Mouse (Mus musculus): ENCODE data around the gene Dus1l.
A peak's percentile ranks its signal among the peaks of the same experiment; 100 is the strongest.
"Not testable (repeated sequence)": the region's sequence is repeated elsewhere in the genome, so short reads cannot be mapped to it uniquely, and the experiment has no call there.

Gene Dus1l

GRCm38 (mm10) chr11:120777123-120777522 lies 19.1 kb downstream of the Dus1l start:
- DNase-seq (ENCODE audit: low read depth), result no peak

DNA sequence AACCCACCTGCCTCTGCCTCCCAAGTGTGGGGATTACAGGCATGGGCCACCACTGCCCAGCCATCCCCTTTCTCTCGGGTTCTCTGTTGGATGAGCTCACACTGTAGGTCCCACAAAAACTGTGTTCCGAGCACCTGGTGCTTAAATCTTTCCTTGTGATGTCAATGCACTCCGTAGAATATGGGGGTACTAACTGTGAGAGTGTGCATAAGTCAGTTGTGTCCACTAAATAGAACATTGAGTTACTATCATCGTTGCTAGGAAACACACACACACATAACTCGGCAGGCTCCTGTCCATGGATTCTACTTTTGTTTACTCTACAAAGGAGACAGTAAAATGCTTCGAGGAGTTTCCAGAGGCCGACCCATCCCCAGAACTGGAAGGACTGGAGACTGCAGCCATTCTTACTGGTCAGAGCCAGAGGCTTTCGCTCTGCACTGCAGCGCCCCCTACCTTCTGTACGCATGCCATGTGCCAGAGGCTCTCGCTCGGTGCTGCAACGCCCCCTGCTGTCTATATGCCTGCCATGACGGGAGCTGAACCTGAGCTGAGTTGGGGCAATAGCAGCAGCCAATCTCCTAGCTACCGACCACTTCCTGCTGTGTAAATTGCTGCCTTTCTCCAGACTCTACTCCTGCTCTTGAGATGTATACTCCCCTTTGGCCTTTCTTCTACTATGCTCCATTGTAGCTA lies 20.3 kb downstream of the Dus1l start:
- DNase-seq (ENCODE audit: low read depth), result peak; percentile 95

DNA sequence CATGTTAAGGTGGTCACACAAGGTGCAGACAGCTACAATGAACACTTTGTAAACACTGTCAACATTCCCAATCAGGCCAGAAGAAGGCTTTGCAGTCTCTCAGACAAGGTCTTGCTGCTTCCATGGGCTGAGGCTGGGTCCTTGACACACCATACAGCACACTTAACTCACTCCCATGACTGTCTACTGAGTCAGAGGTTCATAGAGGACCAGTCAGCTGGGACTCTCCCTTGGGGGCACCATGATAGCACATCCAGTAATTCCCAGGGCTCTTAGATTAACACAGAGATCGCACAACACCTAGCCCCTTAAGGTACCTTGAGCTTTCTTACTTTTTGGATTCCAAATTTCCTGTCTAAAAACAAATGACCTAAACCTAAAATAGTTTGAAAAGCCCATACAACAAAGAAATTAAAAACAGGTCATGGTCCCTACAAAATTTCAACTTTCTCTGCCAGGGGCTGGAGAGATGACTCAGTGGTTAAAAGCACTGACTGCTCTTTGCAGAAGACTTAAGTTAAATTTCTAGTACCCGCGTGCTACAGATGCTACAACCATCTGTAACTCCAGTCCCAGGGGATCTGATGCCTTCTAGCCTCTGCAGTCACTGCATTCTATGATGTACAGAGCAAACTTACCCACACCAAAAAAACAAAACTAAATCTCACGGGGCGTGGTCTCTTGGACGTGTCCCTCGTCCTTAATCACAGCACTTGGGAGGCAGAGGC lies 22.6 kb downstream of the Dus1l start:
- no peak for DNase-seq (ENCODE audit: low read depth)

DNA sequence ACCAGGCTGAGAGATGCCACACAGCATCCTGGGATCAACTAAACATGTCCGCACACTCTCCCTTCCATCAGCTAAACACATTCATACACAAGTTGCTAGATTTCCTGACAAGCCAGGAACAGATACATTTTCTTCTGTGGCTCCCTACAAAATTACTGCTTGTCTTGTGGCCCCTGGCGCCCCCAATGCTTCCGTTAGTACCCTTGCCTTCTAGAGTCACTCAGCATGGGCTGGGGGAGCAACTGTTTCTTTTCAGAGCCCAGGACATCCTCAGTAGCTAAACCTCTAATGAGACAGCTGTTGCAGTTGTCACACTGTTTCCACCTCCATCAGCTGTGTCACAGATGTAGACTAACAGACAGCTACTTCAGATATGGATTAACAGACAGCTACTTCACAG lies 23.5 kb downstream of the Dus1l start:
- no peak for DNase-seq (ENCODE audit: low read depth)

DNA sequence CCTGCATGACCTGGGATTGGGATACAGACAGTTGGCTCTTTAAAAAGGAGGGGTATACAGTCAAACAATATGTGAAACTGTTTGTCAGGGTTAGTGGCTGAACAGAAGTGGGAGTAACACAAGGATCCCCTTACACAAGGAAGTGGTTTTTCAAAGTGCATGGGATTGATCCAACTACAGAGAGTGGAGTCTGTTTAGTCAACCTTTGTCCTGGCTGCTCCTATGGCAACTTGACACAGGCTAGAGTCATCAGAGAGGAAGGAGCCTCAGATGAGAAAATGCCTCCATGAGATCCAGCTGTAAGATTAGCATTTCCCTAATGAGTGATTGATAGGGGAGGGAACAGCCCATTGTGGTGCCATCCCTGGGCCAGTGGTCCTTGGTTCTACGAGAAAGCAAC lies 28.0 kb downstream of the Dus1l start:
- DNase-seq (ENCODE audit: low read depth), result no peak

DNA sequence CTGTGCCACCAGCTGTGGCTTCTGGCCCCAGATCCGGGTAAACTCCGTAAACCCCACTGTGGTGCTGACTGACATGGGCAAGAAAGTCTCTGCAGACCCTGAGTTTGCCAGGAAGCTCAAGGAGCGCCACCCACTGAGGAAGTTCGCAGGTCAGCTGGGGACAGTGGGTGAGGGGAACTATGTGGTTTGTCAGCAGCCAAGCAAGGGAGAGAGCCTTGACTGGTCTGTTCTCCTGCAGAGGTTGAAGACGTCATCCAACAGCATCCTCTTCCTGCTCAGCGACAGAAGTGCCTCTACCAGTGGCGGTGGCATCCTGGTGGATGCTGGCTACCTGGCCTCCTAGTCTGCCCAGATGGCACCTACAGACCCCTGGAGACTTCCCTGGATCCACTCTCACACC lies 29.2 kb downstream of the Dus1l start:
- peak; percentile 29 for DNase-seq (ENCODE audit: low read depth)

GRCm38 (mm10) chr11:120763121-120763999 lies 32.8 kb downstream of the Dus1l start:
- DNase-seq (ENCODE audit: low read depth), result not testable (repeated sequence)

DNA sequence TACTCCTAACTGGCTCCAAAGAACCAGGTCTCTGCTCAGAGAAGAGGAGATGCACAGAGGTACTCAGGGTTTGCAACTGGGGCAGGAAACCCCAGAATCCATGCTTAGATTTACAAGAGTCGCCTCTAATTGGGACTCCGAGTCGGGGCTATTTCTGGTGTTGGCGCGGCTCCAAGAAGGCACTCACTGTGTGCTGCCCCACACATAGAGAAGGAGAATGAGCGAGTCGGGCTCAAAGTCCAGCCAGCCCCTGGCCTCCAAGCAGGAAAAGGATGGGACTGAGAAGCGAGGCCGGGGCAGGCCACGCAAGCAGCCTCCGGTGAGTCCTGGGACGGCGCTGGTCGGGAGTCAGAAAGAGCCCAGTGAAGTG lies 33.5 kb downstream of the Dus1l start, which contains the start of gene Hmga1b:
TSS of gene Hmga1b (plus strand) at position 123 of the 370 bp plus-strand sequence.
- not testable (repeated sequence) for DNase-seq (ENCODE audit: low read depth)

- no peak for DNase-seq (ENCODE audit: low read depth)
These were observed 34.2 kb downstream of the Dus1l start for GRCm38 (mm10) chr11:120761811-120762671.

- no peak for DNase-seq (ENCODE audit: low read depth)
These were observed 36.0 kb downstream of the Dus1l start for GRCm38 (mm10) chr11:120760236-120760635.

GRCm38 (mm10) chr11:120751606-120752005 lies 44.6 kb downstream of the Dus1l start:
- no peak for DNase-seq (ENCODE audit: low read depth)

GRCm38 (mm10) chr11:120749430-120749829 lies 46.8 kb downstream of the Dus1l start:
- peak; percentile 70 for DNase-seq (ENCODE audit: low read depth)

- DNase-seq (ENCODE audit: low read depth), result no peak
These were observed 48.2 kb downstream of the Dus1l start for GRCm38 (mm10) chr11:120747974-120748373.

GRCm38 (mm10) chr11:120744121-120744701 lies 52.0 kb downstream of the Dus1l start:
- no peak for DNase-seq (ENCODE audit: low read depth)

DNA sequence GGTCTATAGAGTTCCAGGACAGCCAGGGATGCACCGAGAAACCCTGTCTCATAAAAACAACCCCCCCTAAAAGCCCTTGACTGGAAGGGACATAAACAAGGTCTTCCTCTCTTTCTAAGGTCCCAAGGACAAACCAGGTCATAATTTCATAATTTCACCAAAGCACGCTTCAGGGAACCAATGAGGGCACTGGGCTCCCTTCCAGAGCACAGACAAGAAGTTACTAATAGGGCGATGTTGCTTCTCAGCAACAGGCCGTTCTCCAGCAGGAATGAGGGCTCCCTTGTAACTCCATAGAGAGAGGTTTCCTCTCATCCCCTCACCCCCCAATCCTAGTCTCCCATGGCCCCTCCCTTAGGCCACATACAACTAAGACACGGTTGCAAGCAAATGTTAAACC lies 55.2 kb downstream of the Dus1l start:
- no peak for DNase-seq (ENCODE audit: low read depth)

All from induced T-regulatory cell, adult 2 months (primary cell).